Mouse (Mus musculus): Measurements from ENCODE around the gene Tktl1. TPM values are rescaled to one million over a fixed set of nuclear protein-coding genes. Genes with fewer than 3 reads are reported as not detected.

Gene Tktl1
- total and polyA plus RNA-seq, 2 experiments from 2014 or later: 0.09 TPM; not detected in 1

- no peaks in the 10 kb centered on the region for H3K9me3 ChIP-seq (ENCODE audit: low read length)
- 42% methylated on average over 21 of the region's 21 CpGs for WGBS
These were observed 68.6 kb downstream of the Tktl1 start for GRCm38 (mm10) chrX:74245687-74246086.

GRCm38 (mm10) chrX:74246213-74246681 is 69.2 kb downstream of the Tktl1 start:
- H3K27ac ChIP-seq: peak overlapping the region; percentile 91
- no peak for TF ChIP-seq CTCF (IDR thresholded peaks at IDR 0.05; ENCODE audit: low read depth)
- peaks cover under 1% of the 10 kb centered on the region; the same call in 1 of the 2 replicates for H3K36me3 ChIP-seq (ENCODE audit: insufficient read depth, low read length)
- no peaks in the 10 kb centered on the region for H3K4me1 ChIP-seq (ENCODE audit: insufficient read depth, low read length)
- peak overlapping the region; percentile 68 for H3K9ac ChIP-seq (replicated peaks; ENCODE audit: low read length)
- peak overlapping the region; percentile 68 for H3K4me2 ChIP-seq (ENCODE audit: low read depth, low read length)
- no peaks in the 10 kb centered on the region for H3K27me3 ChIP-seq (ENCODE audit: insufficient read depth, low read length)
- H3K9me3 ChIP-seq (ENCODE audit: low read length): no peaks in the 10 kb centered on the region
- WGBS: 19% methylated on average over 38 of the region's 38 CpGs
- peak overlapping the region; percentile 48 for H3K4me3 ChIP-seq (ENCODE audit: low read length)
- DNase-seq (ENCODE audit: low spot score) (peak; percentile 94), ATAC-seq (peak; percentile 89)

More at GRCm38 (mm10) chrX:74245687-74246086, 68.6 kb downstream of the Tktl1 start:
- H3K4me1 ChIP-seq (ENCODE audit: insufficient read depth, low read length): no peaks in the 10 kb centered on the region
- H3K4me2 ChIP-seq (ENCODE audit: low read depth, low read length): peak overlapping the region; percentile 68
- H3K27me3 ChIP-seq (ENCODE audit: insufficient read depth, low read length): no peaks in the 10 kb centered on the region
- TF ChIP-seq CTCF (IDR thresholded peaks at IDR 0.05; ENCODE audit: low read depth): no peak
- peak overlapping the region; percentile 91 for H3K27ac ChIP-seq
- H3K4me3 ChIP-seq (ENCODE audit: low read length): peak overlapping the region; percentile 48
- ATAC-seq: peak; percentile 60
- peak; percentile 84 for DNase-seq (ENCODE audit: low spot score)
- H3K36me3 ChIP-seq (ENCODE audit: insufficient read depth, low read length): peaks cover 6% of the 10 kb centered on the region; the same call in 1 of the 2 replicates
- H3K9ac ChIP-seq (replicated peaks; ENCODE audit: low read length): peak overlapping the region; percentile 68

- no peaks in the 10 kb centered on the region for H3K36me3 ChIP-seq (ENCODE audit: insufficient read depth, low read length)
- no peak for TF ChIP-seq CTCF (IDR thresholded peaks at IDR 0.05; ENCODE audit: low read depth)
- DNase-seq (ENCODE audit: low spot score): no peak
- no peaks in the 10 kb centered on the region for H3K4me1 ChIP-seq (ENCODE audit: insufficient read depth, low read length)
- peak overlapping the region; percentile 44 for H3K9ac ChIP-seq (replicated peaks; ENCODE audit: low read length)
- WGBS: 27% methylated on average over 15 of the region's 15 CpGs
- no peaks in the 10 kb centered on the region for H3K9me3 ChIP-seq (ENCODE audit: low read length)
- peak overlapping the region; percentile 91; the same call in 1 of the 2 replicates for H3K27ac ChIP-seq
- H3K27me3 ChIP-seq (ENCODE audit: insufficient read depth, low read length): no peaks in the 10 kb centered on the region
- peak overlapping the region; percentile 48 for H3K4me3 ChIP-seq (ENCODE audit: low read length)
- H3K4me2 ChIP-seq (ENCODE audit: low read depth, low read length): peak overlapping the region; percentile 68
- ATAC-seq: no peak; the same call in 1 of the 2 replicates
These were observed 69.6 kb downstream of the Tktl1 start for GRCm38 (mm10) chrX:74246693-74247092.

GRCm38 (mm10) chrX:74248651-74249050 is 71.6 kb downstream of the Tktl1 start:
- peak; percentile 72 for TF ChIP-seq CTCF (IDR thresholded peaks at IDR 0.05; ENCODE audit: low read depth)
- ATAC-seq (0 out of 2 replicates have a peak, but pooled peaks have one; percentile 17), DNase-seq (ENCODE audit: low spot score) (peak; percentile 75)
- Histone ChIP-seq H3K27ac (peak overlapping the region; percentile 48; the same call in 1 of the 2 replicates), H3K4me3 (ENCODE audit: low read length) (no peak overlapping the region), H3K36me3 (ENCODE audit: insufficient read depth, low read length) (no peaks in the 10 kb centered on the region), H3K4me1 (ENCODE audit: insufficient read depth, low read length) (no peaks in the 10 kb centered on the region), H3K9ac (replicated peaks; ENCODE audit: low read length) (no peak overlapping the region), H3K4me2 (ENCODE audit: low read depth, low read length) (peak overlapping the region; percentile 58; the same call in 1 of the 2 replicates), H3K27me3 (ENCODE audit: insufficient read depth, low read length) (no peaks in the 10 kb centered on the region), H3K9me3 (ENCODE audit: low read length) (no peaks in the 10 kb centered on the region)
- WGBS: 15% methylated on average over 3 of the region's 3 CpGs

- H3K9ac ChIP-seq (replicated peaks; ENCODE audit: low read length): peak within 1 kb of the TSS; percentile 41
- 34% methylated on average over 38 of the region's 38 CpGs for WGBS
- peak; percentile 45 for TF ChIP-seq CTCF (IDR thresholded peaks at IDR 0.05; ENCODE audit: low read depth)
- H3K27me3 ChIP-seq (ENCODE audit: insufficient read depth, low read length): no peaks in the 10 kb centered on the region
- H3K27ac ChIP-seq: peak within 1 kb of the TSS; percentile 48; the same call in 1 of the 2 replicates
- no peaks in the 10 kb centered on the region for H3K36me3 ChIP-seq (ENCODE audit: insufficient read depth, low read length)
- no peaks in the 10 kb centered on the region for H3K4me1 ChIP-seq (ENCODE audit: insufficient read depth, low read length)
- peak within 1 kb of the TSS; percentile 58 for H3K4me2 ChIP-seq (ENCODE audit: low read depth, low read length)
- ATAC-seq (no peak), DNase-seq (ENCODE audit: low spot score) (peak; percentile 65)
- H3K9me3 ChIP-seq (ENCODE audit: low read length): no peaks in the 10 kb centered on the region
- peak within 1 kb of the TSS; percentile 38 for H3K4me3 ChIP-seq (ENCODE audit: low read length)
These were observed 72.6 kb downstream of the Tktl1 start, which contains the start of gene Flna for GRCm38 (mm10) chrX:74249615-74250014. Gene Flna (minus strand): TSS chrX:74249820.

GRCm38 (mm10) chrX:74254153-74254887 is 77.3 kb downstream of the Tktl1 start, which contains the start of gene Emd:
Gene Emd (plus strand): TSS chrX:74254687.
- H3K27me3 ChIP-seq (ENCODE audit: insufficient read depth, low read length): no peaks in the 10 kb centered on the region
- H3K4me3 ChIP-seq (ENCODE audit: low read length): peak within 1 kb of the TSS; percentile 47
- H3K4me2 ChIP-seq (ENCODE audit: low read depth, low read length): peak within 1 kb of the TSS; percentile 64
- peak within 1 kb of the TSS; percentile 91 for H3K27ac ChIP-seq
- H3K9me3 ChIP-seq (ENCODE audit: low read length): no peaks in the 10 kb centered on the region
- DNase-seq (ENCODE audit: low spot score) (peak; percentile 93), ATAC-seq (peak; percentile 98)
- peak within 1 kb of the TSS; percentile 70 for H3K9ac ChIP-seq (replicated peaks; ENCODE audit: low read length)
- no peak for TF ChIP-seq CTCF (IDR thresholded peaks at IDR 0.05; ENCODE audit: low read depth)
- no peaks in the 10 kb centered on the region for H3K4me1 ChIP-seq (ENCODE audit: insufficient read depth, low read length)
- H3K36me3 ChIP-seq (ENCODE audit: insufficient read depth, low read length): 0 out of 2 replicates have a peak, but pooled peaks cover 7% of the 10 kb centered on the region
- 29% methylated on average over 39 of the region's 39 CpGs for WGBS

Measured in hindbrain, postnatal 0 days (tissue).